Mouse (Mus musculus): ENCODE results near the gene Col24a1. TPM values are rescaled to one million over a fixed set of nuclear protein-coding genes. Genes with fewer than 3 reads are reported as not detected.

Col24a1 gene
- polyA plus RNA-seq, 1 experiment from 2014 or later: 0.54 TPM

DNA sequence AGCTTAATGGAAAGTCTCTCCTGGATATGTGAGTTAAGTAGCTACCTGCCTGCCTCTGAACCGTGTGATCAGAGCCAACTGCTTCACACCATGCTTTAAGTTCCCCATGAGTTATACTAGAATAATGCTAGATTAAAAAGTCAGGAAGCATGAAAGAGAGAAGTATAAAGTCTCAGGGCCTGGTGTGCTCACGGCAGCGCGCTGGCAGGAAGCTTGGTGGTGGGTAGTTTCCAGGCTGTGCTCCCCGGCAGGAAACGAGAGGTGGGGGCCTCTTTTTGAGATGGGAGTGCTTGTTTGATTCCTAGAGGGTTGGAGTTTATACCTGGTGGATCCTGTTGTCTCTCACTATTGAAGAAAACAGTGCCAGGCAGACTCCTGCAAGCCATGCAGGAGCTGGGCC is 303.1 kb downstream of the Col24a1 start:
- Histone ChIP-seq H3K27me3 (replicated peaks; ENCODE audit: insufficient read depth, low read length) (no peaks in the 10 kb centered on the region), H3K4me1 (ENCODE audit: insufficient read depth, low read depth, low read length) (no peaks in the 10 kb centered on the region), H3K9me3 (ENCODE audit: low read length) (no peaks in the 10 kb centered on the region), H3K4me2 (replicated peaks; ENCODE audit: low read depth, low read length) (no peak overlapping the region), H3K27ac (ENCODE audit: low read length) (no peak overlapping the region), H3K36me3 (ENCODE audit: insufficient read depth, low read length) (peaks cover 16% of the 10 kb centered on the region; the same call in 1 of the 2 replicates), H3K4me3 (ENCODE audit: low read depth, low read length) (no peak overlapping the region), H3K9ac (replicated peaks; ENCODE audit: low read depth) (no peak overlapping the region)
- DNase-seq (ENCODE audit: low spot score) (no peak), ATAC-seq (no peak)
- WGBS: 72% methylated on average over 6 of the region's 6 CpGs
- no peak for TF ChIP-seq EP300 (IDR thresholded peaks at IDR 0.05)
- TF ChIP-seq CTCF (IDR thresholded peaks at IDR 0.05): no peak

DNA sequence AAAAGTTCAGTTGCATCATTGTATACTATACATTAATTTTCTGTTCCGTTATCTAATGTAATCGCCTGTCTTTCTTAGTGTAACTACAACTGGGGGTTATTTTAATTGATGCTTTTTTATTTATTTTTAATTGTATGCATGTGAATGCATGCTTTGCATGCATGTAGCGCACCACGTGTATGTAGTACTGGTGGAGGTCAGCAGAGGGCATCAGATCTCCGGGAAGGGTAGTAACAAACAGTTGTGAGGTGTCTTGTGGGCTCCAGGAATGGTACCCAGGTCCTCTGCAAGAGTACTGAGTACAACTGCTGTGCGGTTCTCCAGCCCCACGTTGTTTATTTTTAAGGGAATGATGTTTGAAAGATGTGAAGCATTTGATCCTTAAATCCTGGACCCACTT is 306.8 kb downstream of the Col24a1 start:
- TF ChIP-seq CTCF (IDR thresholded peaks at IDR 0.05): peak; percentile 23; the same call in 1 of the 2 replicates
- no peak for TF ChIP-seq EP300 (IDR thresholded peaks at IDR 0.05)
- Histone ChIP-seq H3K27ac (ENCODE audit: low read length) (no peak overlapping the region), H3K9ac (replicated peaks; ENCODE audit: low read depth) (no peak overlapping the region), H3K36me3 (ENCODE audit: insufficient read depth, low read length) (peaks cover 16% of the 10 kb centered on the region; the same call in 1 of the 2 replicates), H3K27me3 (replicated peaks; ENCODE audit: insufficient read depth, low read length) (no peaks in the 10 kb centered on the region), H3K4me1 (ENCODE audit: insufficient read depth, low read depth, low read length) (no peaks in the 10 kb centered on the region), H3K4me3 (ENCODE audit: low read depth, low read length) (no peak overlapping the region), H3K4me2 (replicated peaks; ENCODE audit: low read depth, low read length) (no peak overlapping the region), H3K9me3 (ENCODE audit: low read length) (no peaks in the 10 kb centered on the region)
- WGBS: 92% methylated on average over 7 of the region's 7 CpGs
- ATAC-seq (no peak), DNase-seq (ENCODE audit: low spot score) (no peak)

DNA sequence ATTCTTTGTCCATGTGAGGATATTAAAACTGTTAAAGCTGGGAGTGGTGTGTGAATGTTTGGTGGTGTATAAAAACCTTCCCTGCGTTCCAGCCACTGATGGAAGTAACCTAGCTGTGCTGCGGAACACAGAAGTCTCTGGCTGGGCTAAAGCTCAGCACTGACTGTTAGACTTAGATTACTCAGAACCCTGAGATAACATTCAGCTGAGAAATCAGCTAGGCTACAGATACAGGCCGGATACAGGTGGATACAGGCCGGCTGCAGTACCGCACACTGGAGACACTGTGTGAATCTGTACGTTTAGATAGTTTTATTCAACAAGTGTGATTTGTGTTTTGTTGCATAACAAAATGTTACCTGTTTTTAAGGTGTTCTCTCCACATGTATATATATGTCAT is 308.5 kb downstream of the Col24a1 start:
- H3K4me1 ChIP-seq (ENCODE audit: insufficient read depth, low read depth, low read length): no peaks in the 10 kb centered on the region
- no peak overlapping the region for H3K4me2 ChIP-seq (replicated peaks; ENCODE audit: low read depth, low read length)
- H3K36me3 ChIP-seq (ENCODE audit: insufficient read depth, low read length): peaks cover 12% of the 10 kb centered on the region; the same call in 1 of the 2 replicates
- DNase-seq (ENCODE audit: low spot score) (no peak), ATAC-seq (no peak)
- no peak overlapping the region for H3K4me3 ChIP-seq (ENCODE audit: low read depth, low read length)
- TF ChIP-seq CTCF (IDR thresholded peaks at IDR 0.05) (no peak), EP300 (IDR thresholded peaks at IDR 0.05) (no peak)
- H3K27ac ChIP-seq (ENCODE audit: low read length): no peak overlapping the region
- H3K9ac ChIP-seq (replicated peaks; ENCODE audit: low read depth): no peak overlapping the region
- 56% methylated on average over 6 of the region's 6 CpGs for whole genome bisulfite sequencing
- H3K9me3 ChIP-seq (ENCODE audit: low read length): no peaks in the 10 kb centered on the region
- no peaks in the 10 kb centered on the region for H3K27me3 ChIP-seq (replicated peaks; ENCODE audit: insufficient read depth, low read length)

DNA sequence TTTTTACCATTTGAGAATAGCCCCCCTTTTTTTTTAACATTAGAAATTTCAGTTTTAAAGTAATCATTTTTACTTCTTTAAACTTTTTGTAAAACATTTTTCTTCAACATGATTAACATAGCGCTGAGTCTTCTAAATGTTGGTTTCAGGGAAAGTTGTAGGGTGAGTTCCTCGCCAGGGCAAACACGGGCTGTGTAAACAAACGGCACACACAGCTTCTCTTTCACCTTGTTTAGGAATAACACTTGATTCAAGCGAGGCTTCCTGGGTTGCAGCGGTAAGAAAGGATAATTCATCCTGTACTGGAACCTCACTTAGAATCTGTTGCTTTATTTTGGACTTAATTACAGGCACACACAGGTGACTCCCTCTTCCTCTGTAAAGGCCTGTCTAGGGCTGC is 309.1 kb downstream of the Col24a1 start:
- H3K4me3 ChIP-seq (ENCODE audit: low read depth, low read length): no peak overlapping the region
- ATAC-seq (no peak), DNase-seq (ENCODE audit: low spot score) (peak; percentile 16)
- H3K4me2 ChIP-seq (replicated peaks; ENCODE audit: low read depth, low read length): no peak overlapping the region
- 35% methylated on average over 6 of the region's 6 CpGs for WGBS
- no peak overlapping the region for H3K9ac ChIP-seq (replicated peaks; ENCODE audit: low read depth)
- H3K27me3 ChIP-seq (replicated peaks; ENCODE audit: insufficient read depth, low read length): no peaks in the 10 kb centered on the region
- H3K27ac ChIP-seq (ENCODE audit: low read length): 0 out of 2 replicates have a peak overlapping the region, but pooled peaks have one; percentile 9
- no peaks in the 10 kb centered on the region for H3K9me3 ChIP-seq (ENCODE audit: low read length)
- peaks cover 12% of the 10 kb centered on the region; the same call in 1 of the 2 replicates for H3K36me3 ChIP-seq (ENCODE audit: insufficient read depth, low read length)
- H3K4me1 ChIP-seq (ENCODE audit: insufficient read depth, low read depth, low read length): no peaks in the 10 kb centered on the region
- TF ChIP-seq CTCF (IDR thresholded peaks at IDR 0.05) (no peak), EP300 (IDR thresholded peaks at IDR 0.05) (no peak)

Other genes starting within 250 kb of the Col24a1 start
- gene Clca2, start 193.0 kb upstream of the Col24a1 start, polyA plus RNA-seq (2015; fragmentation: Nextera tagmentation; extraction: Ambion mirVana): 0.11 and 0.16 TPM in 2 replicates
- 8.6 and 10.1 TPM in 2 replicates for gene Odf2l, start 173.9 kb upstream of the Col24a1 start, polyA plus RNA-seq (2015; fragmentation: Nextera tagmentation; extraction: Ambion mirVana)

Measured in lung, postnatal 0 days (tissue).